Mouse (Mus musculus): Measurements from ENCODE around the gene Olfr419. TPM values are rescaled to one million over a fixed set of nuclear protein-coding genes. Genes with fewer than 3 reads are reported as not detected.

Gene Olfr419
- total RNA-seq (2014; fragmentation: Nextera tagmentation) (not detected in 2 replicates), total RNA-seq (2017) (not detected in 2 replicates)

GRCm38 (mm10) chr1:174251961-174252360 lies at the start of gene Olfr419:
Gene Olfr419, minus strand, starts transcription at chr1:174252061.
- ATAC-seq (replicated peaks; ENCODE audit: poor library complexity, severe bottlenecking), result no peak

DNA sequence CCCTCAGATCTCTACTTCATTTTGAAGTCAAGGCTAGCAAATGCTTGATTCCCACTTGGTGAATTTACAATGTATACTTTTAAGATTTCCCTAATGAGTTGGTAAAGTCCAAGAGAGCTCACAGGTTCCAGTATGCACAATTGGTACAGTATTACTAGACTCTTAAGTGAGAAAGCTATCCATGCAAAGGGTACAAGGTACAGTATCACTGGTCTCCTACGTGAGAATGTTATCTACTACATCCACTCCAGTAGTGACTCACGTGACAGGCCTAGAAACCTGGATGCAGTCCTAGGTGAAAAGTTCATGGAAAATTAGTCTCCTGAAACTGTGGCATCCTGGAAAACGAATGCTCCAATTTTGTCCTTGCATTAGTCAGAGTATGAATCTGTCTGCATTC lies 18.8 kb upstream of the Olfr419 start:
- ATAC-seq (replicated peaks; ENCODE audit: poor library complexity, severe bottlenecking), result no peak

GRCm38 (mm10) chr1:174269162-174269561 lies 17.3 kb upstream of the Olfr419 start:
- ATAC-seq (replicated peaks; ENCODE audit: poor library complexity, severe bottlenecking), result no peak

GRCm38 (mm10) chr1:174267816-174268215 lies 16.0 kb upstream of the Olfr419 start:
- no peak for ATAC-seq (replicated peaks; ENCODE audit: poor library complexity, severe bottlenecking)

DNA sequence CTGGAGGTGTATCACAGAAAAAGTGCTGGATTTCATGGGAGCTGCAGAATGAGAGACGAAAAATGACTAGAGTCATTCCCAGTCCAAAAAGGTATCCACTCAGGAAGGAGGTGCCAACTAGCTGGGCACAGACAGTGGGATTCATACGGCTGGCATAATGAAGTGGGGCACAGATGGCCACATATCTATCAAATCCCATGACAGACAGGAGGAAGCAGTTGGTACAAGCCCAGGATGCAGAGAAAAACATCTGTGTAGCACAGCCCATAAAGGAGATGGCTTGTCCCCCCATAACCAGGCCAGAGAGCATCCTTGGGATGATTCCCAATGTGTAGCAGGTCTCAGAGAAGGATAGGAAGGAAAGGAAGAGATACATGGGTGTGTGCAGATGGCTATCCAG lies 1.5 kb downstream of the Olfr419 start:
- ATAC-seq (replicated peaks; ENCODE audit: poor library complexity, severe bottlenecking), result no peak

- ATAC-seq (replicated peaks; ENCODE audit: poor library complexity, severe bottlenecking), result no peak
Observed at GRCm38 (mm10) chr1:174247170-174247569, 4.7 kb downstream of the Olfr419 start.

- ATAC-seq (replicated peaks; ENCODE audit: poor library complexity, severe bottlenecking), result no peak
Observed at GRCm38 (mm10) chr1:174246080-174246479, 5.8 kb downstream of the Olfr419 start.

GRCm38 (mm10) chr1:174244621-174245020 lies 7.2 kb downstream of the Olfr419 start:
- ATAC-seq (replicated peaks; ENCODE audit: poor library complexity, severe bottlenecking), result no peak

- ATAC-seq (replicated peaks; ENCODE audit: poor library complexity, severe bottlenecking), result no peak
Observed at GRCm38 (mm10) chr1:174239916-174240315, 11.9 kb downstream of the Olfr419 start.

- no peak for ATAC-seq (replicated peaks; ENCODE audit: poor library complexity, severe bottlenecking)
Observed at GRCm38 (mm10) chr1:174216528-174217204, 35.2 kb downstream of the Olfr419 start.

- peak; percentile 48; the same call in 1 of the 2 replicates for ATAC-seq (replicated peaks; ENCODE audit: poor library complexity, severe bottlenecking)
Observed at GRCm38 (mm10) chr1:174215270-174216038, 36.4 kb downstream of the Olfr419 start.

DNA sequence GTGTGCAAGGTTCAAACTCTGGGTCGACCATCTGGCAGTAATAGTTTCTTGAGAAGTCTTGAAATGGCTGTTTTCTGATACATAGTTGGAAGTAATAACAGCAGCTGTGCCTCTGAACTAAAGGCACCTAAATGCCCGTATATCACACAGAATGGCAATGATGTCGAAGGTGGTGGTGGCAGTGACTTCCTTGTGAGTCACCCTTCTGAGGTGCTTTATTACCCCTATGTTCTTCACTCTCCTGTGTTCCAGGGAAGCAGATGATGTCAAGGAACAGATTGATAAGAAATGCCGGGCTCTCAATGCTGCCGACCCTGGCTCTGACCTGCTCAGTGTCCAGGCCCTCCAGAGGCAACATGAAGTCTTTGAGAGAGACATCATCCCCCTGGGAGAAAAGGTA lies 39.6 kb downstream of the Olfr419 start:
- ATAC-seq (replicated peaks; ENCODE audit: poor library complexity, severe bottlenecking), result no peak

DNA sequence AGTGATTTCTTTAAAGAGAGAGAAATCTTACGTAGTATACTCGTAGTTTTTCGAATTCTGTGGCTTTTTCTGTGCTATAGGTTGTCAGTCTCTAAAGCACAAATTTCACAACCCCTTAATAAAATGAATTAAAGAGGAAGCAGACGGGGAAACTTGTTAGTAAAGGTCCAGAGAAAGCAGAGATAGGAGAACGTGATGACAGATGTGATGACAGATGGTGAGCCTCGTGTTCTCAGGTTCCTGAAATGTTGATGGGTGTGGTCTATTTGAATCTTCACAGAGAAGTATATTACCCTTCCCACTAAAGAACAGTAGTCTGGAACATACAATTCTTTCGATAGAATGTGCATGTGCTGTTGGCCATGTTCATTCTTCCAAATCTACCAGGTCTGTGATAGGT lies 47.2 kb downstream of the Olfr419 start:
- ATAC-seq (replicated peaks; ENCODE audit: poor library complexity, severe bottlenecking), result peak; percentile 97

Other genes starting within 250 kb of the Olfr419 start
- gene Ifi205, start 220.3 kb downstream of the Olfr419 start, total RNA-seq (2014; fragmentation: Nextera tagmentation), result not detected in 2 replicates
- gene Ifi205, start 220.3 kb downstream of the Olfr419 start, total RNA-seq (2017), result 0.78 TPM in 1 of 2 replicates, not detected in the other
- gene Olfr433, start 211.4 kb downstream of the Olfr419 start, total RNA-seq (2014; fragmentation: Nextera tagmentation), result 0.41 TPM in 1 of 2 replicates, not detected in the other
- not detected in 2 replicates for gene Olfr433, start 211.4 kb downstream of the Olfr419 start, total RNA-seq (2017)
- not detected in 2 replicates for gene Olfr432, start 202.9 kb downstream of the Olfr419 start, total RNA-seq (2014; fragmentation: Nextera tagmentation)
- gene Olfr432, start 202.9 kb downstream of the Olfr419 start, total RNA-seq (2017), result not detected in 2 replicates
- not detected in 2 replicates for gene Olfr430, start 185.5 kb downstream of the Olfr419 start, total RNA-seq (2014; fragmentation: Nextera tagmentation)
- gene Olfr430, start 185.5 kb downstream of the Olfr419 start, total RNA-seq (2017), result not detected in 2 replicates
- gene Olfr429, start 167.7 kb downstream of the Olfr419 start, total RNA-seq (2014; fragmentation: Nextera tagmentation), result not detected in 2 replicates
- gene Olfr429, start 167.7 kb downstream of the Olfr419 start, total RNA-seq (2017), result not detected in 2 replicates
- gene Olfr427, start 155.2 kb downstream of the Olfr419 start, total RNA-seq (2014; fragmentation: Nextera tagmentation), result not detected in 2 replicates
- not detected in 2 replicates for gene Olfr427, start 155.2 kb downstream of the Olfr419 start, total RNA-seq (2017)
- not detected in 2 replicates for gene Olfr231, start 130.9 kb downstream of the Olfr419 start, total RNA-seq (2014; fragmentation: Nextera tagmentation)
- not detected in 2 replicates for gene Olfr231, start 130.9 kb downstream of the Olfr419 start, total RNA-seq (2017)
- gene Olfr424, start 120.5 kb downstream of the Olfr419 start, total RNA-seq (2014; fragmentation: Nextera tagmentation), result not detected in 2 replicates
- gene Olfr424, start 120.5 kb downstream of the Olfr419 start, total RNA-seq (2017), result not detected in 2 replicates
- gene Olfr420, start 96.4 kb downstream of the Olfr419 start, total RNA-seq (2014; fragmentation: Nextera tagmentation), result not detected in 2 replicates
- not detected in 2 replicates for gene Olfr420, start 96.4 kb downstream of the Olfr419 start, total RNA-seq (2017)
- 0.15 TPM in 1 of 2 replicates, not detected in the other for gene Spta1, start 79.3 kb downstream of the Olfr419 start, total RNA-seq (2014; fragmentation: Nextera tagmentation)
- gene Spta1, start 79.3 kb downstream of the Olfr419 start, total RNA-seq (2017), result 0.34 and 0.72 TPM in 2 replicates
- not detected in 2 replicates for gene Mptx1, start 78.5 kb upstream of the Olfr419 start, total RNA-seq (2014; fragmentation: Nextera tagmentation)
- not detected in 2 replicates for gene Mptx1, start 78.5 kb upstream of the Olfr419 start, total RNA-seq (2017)
- 0.28 and 0.37 TPM in 2 replicates for gene Olfr417, start 113.1 kb upstream of the Olfr419 start, total RNA-seq (2014; fragmentation: Nextera tagmentation)
- gene Olfr417, start 113.1 kb upstream of the Olfr419 start, total RNA-seq (2017), result 0.56 TPM in 1 of 2 replicates, not detected in the other
- gene Olfr248, start 139.0 kb upstream of the Olfr419 start, total RNA-seq (2014; fragmentation: Nextera tagmentation), result 2.9 TPM in 1 of 2 replicates, not detected in the other
- gene Olfr248, start 139.0 kb upstream of the Olfr419 start, total RNA-seq (2017), result 0.15 TPM in 1 of 2 replicates, not detected in the other
- gene Olfr414, start 172.0 kb upstream of the Olfr419 start, total RNA-seq (2014; fragmentation: Nextera tagmentation), result 1.6 TPM in 1 of 2 replicates, not detected in the other
- 0.13 TPM in 1 of 2 replicates, not detected in the other for gene Olfr414, start 172.0 kb upstream of the Olfr419 start, total RNA-seq (2017)
- gene Olfr220, start 190.0 kb upstream of the Olfr419 start, total RNA-seq (2014; fragmentation: Nextera tagmentation), result not detected in 2 replicates
- gene Olfr220, start 190.0 kb upstream of the Olfr419 start, total RNA-seq (2017), result not detected in 2 replicates
- gene Fmn2, start 249.8 kb upstream of the Olfr419 start, total RNA-seq (2014; fragmentation: Nextera tagmentation), result not detected in 2 replicates
- not detected in 2 replicates for gene Fmn2, start 249.8 kb upstream of the Olfr419 start, total RNA-seq (2017)

All from granulocyte monocyte progenitor cell, adult 5-6 weeks (primary cell).